In the genomic region with DNA sequence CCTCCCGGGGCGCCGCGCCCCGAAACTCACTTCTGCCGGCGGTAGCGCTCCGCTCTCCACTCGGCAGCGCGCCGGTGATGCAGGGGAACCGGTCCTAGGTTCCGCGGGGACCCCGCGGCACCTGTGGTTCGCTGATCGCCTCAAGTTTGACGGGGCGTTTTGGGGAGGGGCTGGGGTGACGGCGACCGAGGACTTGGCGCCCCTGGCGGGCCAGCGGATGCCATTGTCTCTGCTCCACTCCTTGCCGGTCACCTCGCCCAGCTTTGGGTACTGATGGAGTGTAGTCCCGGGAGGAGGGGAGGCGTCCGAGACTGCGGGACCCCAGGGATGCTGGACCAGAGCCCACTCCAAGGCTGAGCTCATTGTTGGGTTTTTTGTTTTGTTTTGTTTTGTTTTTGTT, we compare ENCODE assay signal across 8 mouse cellular contexts. TPM values are rescaled to one million over a fixed set of nuclear protein-coding genes. Genes with fewer than 3 reads are reported as not detected.
DNase-seq lines count a peak whose midpoint lies in the region; ATAC-seq lines count a peak whose summit lies in the region.

No protein-coding gene starts in this region.

- peak overlapping the region; percentile 70 for H3K9ac ChIP-seq in forebrain, embryonic 16.5 days (replicated peaks; ENCODE audit: low read depth, low read length)
- peak overlapping the region; percentile 66 for H3K9ac ChIP-seq in hindbrain, embryonic 15.5 days
- peak overlapping the region; percentile 67 for H3K9ac ChIP-seq in limb, embryonic 11.5 days (ENCODE audit: low read length)
- H3K9ac ChIP-seq in stomach, embryonic 15.5 days: 0 out of 2 replicates have a peak overlapping the region, but pooled peaks have one; percentile 29

- H3K4me3 ChIP-seq in forebrain, embryonic 16.5 days (replicated peaks; ENCODE audit: low read length): peak overlapping the region; percentile 67
- peak overlapping the region; percentile 70 for H3K4me3 ChIP-seq in hindbrain, embryonic 15.5 days
- peak overlapping the region; percentile 53 for H3K4me3 ChIP-seq in limb, embryonic 11.5 days (ENCODE audit: low read depth, low read length)
- H3K4me3 ChIP-seq in midbrain, embryonic 10.5 days: peak overlapping the region; percentile 67
- H3K4me3 ChIP-seq in stomach, embryonic 15.5 days (replicated peaks): peak overlapping the region; percentile 62

- H3K27me3 ChIP-seq in forebrain, embryonic 16.5 days (replicated peaks; ENCODE audit: control insufficient read depth, insufficient read depth, low read length): no peaks in the 10 kb centered on the region
- no peaks in the 10 kb centered on the region for H3K27me3 ChIP-seq in hindbrain, embryonic 15.5 days
- H3K27me3 ChIP-seq in limb, embryonic 11.5 days (ENCODE audit: control insufficient read depth, insufficient read depth, low read length): 0 out of 2 replicates have a peak, but pooled peaks cover 6% of the 10 kb centered on the region
- peaks cover 60% of the 10 kb centered on the region for H3K27me3 ChIP-seq in midbrain, embryonic 10.5 days (ENCODE audit: low read depth, poor library complexity, severe bottlenecking)
- H3K27me3 ChIP-seq in stomach, embryonic 15.5 days (replicated peaks): no peaks in the 10 kb centered on the region

- H3K9me3 ChIP-seq in forebrain, embryonic 16.5 days (ENCODE audit: control insufficient read depth, low read length): no peaks in the 10 kb centered on the region
- H3K9me3 ChIP-seq in hindbrain, embryonic 15.5 days: no peaks in the 10 kb centered on the region
- H3K9me3 ChIP-seq in limb, embryonic 11.5 days (ENCODE audit: control insufficient read depth, low read length): no peaks in the 10 kb centered on the region
- H3K9me3 ChIP-seq in midbrain, embryonic 10.5 days (replicated peaks): peaks cover 10% of the 10 kb centered on the region
- no peaks in the 10 kb centered on the region for H3K9me3 ChIP-seq in stomach, embryonic 15.5 days

- peak overlapping the region; percentile 92 for H3K27ac ChIP-seq in forebrain, embryonic 16.5 days (ENCODE audit: low read length)
- H3K27ac ChIP-seq in hindbrain, embryonic 15.5 days (replicated peaks): peak overlapping the region; percentile 92
- H3K27ac ChIP-seq in limb, embryonic 11.5 days (replicated peaks; ENCODE audit: low read depth, low read length): peak overlapping the region; percentile 68; the same call in 1 of the 2 replicates
- H3K27ac ChIP-seq in midbrain, embryonic 10.5 days (replicated peaks): peak overlapping the region; percentile 91
- H3K27ac ChIP-seq in stomach, embryonic 15.5 days: peak overlapping the region; percentile 65; the same call in 1 of the 2 replicates

- whole genome bisulfite sequencing in forebrain, embryonic 16.5 days: 14% methylated on average over 27 of the region's 34 CpGs
- whole genome bisulfite sequencing in hindbrain, embryonic 15.5 days: 18% methylated on average over 34 of the region's 34 CpGs
- WGBS in limb, embryonic 11.5 days: 18% methylated on average over 25 of the region's 34 CpGs
- 30% methylated on average over 34 of the region's 34 CpGs for WGBS in midbrain, embryonic 10.5 days
- WGBS in stomach, embryonic 15.5 days: 24% methylated on average over 33 of the region's 34 CpGs

- peak overlapping the region; percentile 57 for H3K4me2 ChIP-seq in forebrain, embryonic 16.5 days (ENCODE audit: low read length)
- peak overlapping the region; percentile 54 for H3K4me2 ChIP-seq in hindbrain, embryonic 15.5 days
- peak overlapping the region; percentile 46 for H3K4me2 ChIP-seq in limb, embryonic 11.5 days (ENCODE audit: low read depth, severe bottlenecking)
- peak overlapping the region; percentile 60 for H3K4me2 ChIP-seq in stomach, embryonic 15.5 days

- no peaks in the 10 kb centered on the region for H3K36me3 ChIP-seq in forebrain, embryonic 16.5 days (ENCODE audit: control insufficient read depth, insufficient read depth)
- no peaks in the 10 kb centered on the region for H3K36me3 ChIP-seq in hindbrain, embryonic 15.5 days
- no peaks in the 10 kb centered on the region for H3K36me3 ChIP-seq in limb, embryonic 11.5 days (ENCODE audit: control insufficient read depth, insufficient read depth, low read length)
- peaks cover 12% of the 10 kb centered on the region for H3K36me3 ChIP-seq in midbrain, embryonic 10.5 days
- no peaks in the 10 kb centered on the region for H3K36me3 ChIP-seq in stomach, embryonic 15.5 days

- ATAC-seq in forebrain, embryonic 16.5 days: peak; percentile 31
- ATAC-seq in hindbrain, embryonic 15.5 days (ENCODE audit: low FRiP score, low read depth): peak; percentile 12
- ATAC-seq in limb, embryonic 11.5 days (ENCODE audit: insufficient number of reproducible peaks, low FRiP score, low TSS enrichment, low read depth): peak; percentile 55
- ATAC-seq in stomach, embryonic 15.5 days (ENCODE audit: insufficient read depth, low FRiP score, low read depth): no peak

- H3K4me1 ChIP-seq in forebrain, embryonic 16.5 days (replicated peaks; ENCODE audit: control insufficient read depth, insufficient read depth, low read length): no peaks in the 10 kb centered on the region
- no peaks in the 10 kb centered on the region for H3K4me1 ChIP-seq in hindbrain, embryonic 15.5 days (replicated peaks)
- no peaks in the 10 kb centered on the region for H3K4me1 ChIP-seq in limb, embryonic 11.5 days (ENCODE audit: control insufficient read depth, insufficient read depth, low read length)
- H3K4me1 ChIP-seq in midbrain, embryonic 10.5 days: no peaks in the 10 kb centered on the region; the same call in 1 of the 2 replicates
- no peaks in the 10 kb centered on the region for H3K4me1 ChIP-seq in stomach, embryonic 15.5 days

- peak; percentile 24 for DNase-seq in layer of hippocampus, adult 11-12 months (ENCODE audit: low spot score)
- DNase-seq in layer of hippocampus, adult 9-10 months (ENCODE audit: low spot score): no peak
- peak; percentile 62 for DNase-seq in cerebellum, adult 11-12 months
- peak; percentile 61 for DNase-seq in limb, embryonic 11.5 days (ENCODE audit: low spot score)
- DNase-seq in midbrain, embryonic 10.5 days (ENCODE audit: low spot score): peak; percentile 66

RNA-seq across cellular contexts. Expression of a gene that starts 0.6 kb away (rescaled TPM):
- polyA plus RNA-seq in forebrain, embryonic 16.5 days (2015; fragmentation: Nextera tagmentation; extraction: Ambion mirVana): 128 and 130 TPM in 2 replicates
- polyA plus RNA-seq in hindbrain, embryonic 15.5 days (2015; fragmentation: Nextera tagmentation; extraction: Ambion mirVana): 120 and 123 TPM in 2 replicates
- polyA plus RNA-seq in limb, embryonic 11.5 days (2014; fragmentation: Nextera tagmentation; extraction: Ambion mirVana): 23.4 and 23.5 TPM in 2 replicates
- polyA plus RNA-seq in midbrain, embryonic 10.5 days (2016; fragmentation: Nextera tagmentation; extraction: Ambion mirVana): 30.7 and 32.0 TPM in 2 replicates
- 22.5 and 23.5 TPM in 2 replicates for polyA plus RNA-seq in stomach, embryonic 15.5 days (2015; fragmentation: Nextera tagmentation; extraction: Ambion mirVana)

RNA-seq across cellular contexts. Expression of a gene that starts 49.1 kb away (rescaled TPM):
- 47.7 and 50.2 TPM in 2 replicates for polyA plus RNA-seq in forebrain, embryonic 16.5 days (2015; fragmentation: Nextera tagmentation; extraction: Ambion mirVana)
- 54.6 and 56.5 TPM in 2 replicates for polyA plus RNA-seq in hindbrain, embryonic 15.5 days (2015; fragmentation: Nextera tagmentation; extraction: Ambion mirVana)
- 75.5 and 76.6 TPM in 2 replicates for polyA plus RNA-seq in limb, embryonic 11.5 days (2014; fragmentation: Nextera tagmentation; extraction: Ambion mirVana)
- 62.6 and 64.4 TPM in 2 replicates for polyA plus RNA-seq in midbrain, embryonic 10.5 days (2016; fragmentation: Nextera tagmentation; extraction: Ambion mirVana)
- 47.8 and 55.0 TPM in 2 replicates for polyA plus RNA-seq in stomach, embryonic 15.5 days (2015; fragmentation: Nextera tagmentation; extraction: Ambion mirVana)
